Mouse (Mus musculus): ENCODE data around the gene Ak1. TPM values are rescaled to one million over a fixed set of nuclear protein-coding genes. Genes with fewer than 3 reads are reported as not detected.
A peak's percentile ranks its signal among the peaks of the same experiment; 100 is the strongest.

Ak1 gene
- polyA plus RNA-seq, 1 experiment from 2014 or later = 302 TPM

GRCm38 (mm10) chr2:32680051-32680451 lies 58.5 kb downstream of the Ak1 start:
- peak overlapping the region; percentile 64 for H3K9ac ChIP-seq
- H3K4me2 ChIP-seq = no peak overlapping the region
- 19% methylated on average over 7 of the region's 7 CpGs for WGBS
- H3K27me3 ChIP-seq (replicated peaks) = no peaks in the 10 kb centered on the region
- H3K36me3 ChIP-seq = peaks cover 98% of the 10 kb centered on the region
- H3K27ac ChIP-seq (replicated peaks) = peak overlapping the region; percentile 85
- no peak overlapping the region for H3K4me3 ChIP-seq
- H3K9me3 ChIP-seq = no peaks in the 10 kb centered on the region
- ATAC-seq (ENCODE audit: extremely low read depth, insufficient number of reproducible peaks, low FRiP score, low TSS enrichment) = 0 out of 2 replicates have a peak, but pooled peaks have one; percentile 26
- H3K4me1 ChIP-seq = peaks cover 33% of the 10 kb centered on the region

DNA sequence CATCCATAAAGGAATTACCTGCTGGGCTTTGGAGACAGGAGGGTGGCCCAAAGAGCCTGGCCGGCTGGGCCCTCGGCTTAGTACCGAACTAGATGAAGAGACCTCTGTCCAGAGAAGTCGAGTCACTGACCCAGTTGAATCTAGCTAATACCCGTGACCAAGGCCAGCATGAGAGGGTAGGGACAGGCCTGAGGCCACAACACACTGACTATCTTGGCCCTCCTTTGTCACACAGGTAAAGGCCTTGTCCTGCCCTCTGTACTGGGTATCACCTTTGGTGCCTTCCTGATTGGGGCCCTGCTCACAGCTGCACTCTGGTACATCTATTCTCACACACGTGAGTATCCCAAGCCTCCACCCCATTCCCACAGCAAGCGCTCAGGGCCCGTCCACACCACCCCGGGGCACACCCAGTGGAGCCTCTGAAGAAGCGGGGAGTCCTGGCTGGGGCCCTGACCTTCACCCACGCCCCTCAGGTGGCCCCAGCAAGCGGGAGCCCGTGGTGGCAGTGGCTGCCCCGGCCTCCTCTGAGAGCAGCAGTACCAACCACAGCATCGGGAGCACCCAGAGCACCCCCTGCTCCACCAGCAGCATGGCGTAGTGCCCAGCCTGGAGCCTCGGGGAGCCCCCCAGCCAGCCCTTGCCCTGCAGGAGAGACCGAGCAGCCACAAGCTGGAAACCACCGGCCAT lies 59.5 kb downstream of the Ak1 start:
- no peak overlapping the region for H3K4me2 ChIP-seq
- ATAC-seq (ENCODE audit: extremely low read depth, insufficient number of reproducible peaks, low FRiP score, low TSS enrichment) = no peak; the same call in 1 of the 2 replicates
- no peaks in the 10 kb centered on the region for H3K9me3 ChIP-seq
- H3K36me3 ChIP-seq = peaks cover 98% of the 10 kb centered on the region
- no peak overlapping the region for H3K4me3 ChIP-seq
- WGBS = 88% methylated on average over 19 of the region's 19 CpGs
- H3K27me3 ChIP-seq (replicated peaks) = no peaks in the 10 kb centered on the region
- peak overlapping the region; percentile 85 for H3K27ac ChIP-seq (replicated peaks)
- peaks cover 33% of the 10 kb centered on the region for H3K4me1 ChIP-seq
- peak overlapping the region; percentile 64; the same call in 1 of the 2 replicates for H3K9ac ChIP-seq

DNA sequence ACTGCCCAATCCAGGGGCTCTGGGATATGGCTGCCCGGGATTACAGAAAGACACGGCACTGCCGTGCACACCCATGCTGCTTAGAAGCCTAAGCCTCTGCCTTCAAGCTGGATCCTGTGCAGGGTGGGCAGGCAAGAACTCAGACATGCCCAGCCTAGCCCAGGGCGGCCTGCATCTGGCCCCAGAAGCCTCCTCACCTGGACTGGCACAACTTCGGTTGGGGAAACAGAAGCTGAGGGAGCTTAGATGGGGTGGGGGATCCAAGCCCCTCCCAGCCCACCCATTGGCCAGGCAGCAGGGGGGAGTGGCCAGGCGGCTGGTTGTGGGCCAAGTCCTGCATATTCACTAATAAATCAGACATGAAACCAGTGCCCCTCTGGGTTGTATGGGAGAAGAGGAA lies 60.2 kb downstream of the Ak1 start:
- WGBS = 71% methylated on average over 6 of the region's 6 CpGs
- Histone ChIP-seq H3K27me3 (replicated peaks) (no peaks in the 10 kb centered on the region), H3K9me3 (no peaks in the 10 kb centered on the region), H3K4me2 (no peak overlapping the region), H3K4me3 (no peak overlapping the region), H3K27ac (replicated peaks) (0 out of 2 replicates have a peak overlapping the region, but pooled peaks have one; percentile 85), H3K9ac (no peak overlapping the region), H3K4me1 (peaks cover 33% of the 10 kb centered on the region), H3K36me3 (peaks cover 98% of the 10 kb centered on the region)
- no peak for ATAC-seq (ENCODE audit: extremely low read depth, insufficient number of reproducible peaks, low FRiP score, low TSS enrichment)

GRCm38 (mm10) chr2:32682721-32683417 lies 61.3 kb downstream of the Ak1 start:
- WGBS = 76% methylated on average over 14 of the region's 14 CpGs
- Histone ChIP-seq H3K4me2 (no peak overlapping the region), H3K9ac (no peak overlapping the region), H3K36me3 (peaks cover 99% of the 10 kb centered on the region), H3K27ac (replicated peaks) (no peak overlapping the region), H3K9me3 (no peaks in the 10 kb centered on the region), H3K4me1 (peaks cover 33% of the 10 kb centered on the region), H3K27me3 (replicated peaks) (no peaks in the 10 kb centered on the region), H3K4me3 (no peak overlapping the region)
- no peak for ATAC-seq (ENCODE audit: extremely low read depth, insufficient number of reproducible peaks, low FRiP score, low TSS enrichment)

GRCm38 (mm10) chr2:32683701-32684100 lies 62.1 kb downstream of the Ak1 start:
- peaks cover 28% of the 10 kb centered on the region for H3K4me1 ChIP-seq
- 91% methylated on average over 10 of the region's 10 CpGs for WGBS
- H3K9me3 ChIP-seq = no peaks in the 10 kb centered on the region
- H3K36me3 ChIP-seq = peaks cover 96% of the 10 kb centered on the region
- H3K27ac ChIP-seq (replicated peaks) = no peak overlapping the region
- H3K4me2 ChIP-seq = no peak overlapping the region
- no peaks in the 10 kb centered on the region for H3K27me3 ChIP-seq (replicated peaks)
- no peak overlapping the region for H3K4me3 ChIP-seq
- H3K9ac ChIP-seq = no peak overlapping the region
- no peak for ATAC-seq (ENCODE audit: extremely low read depth, insufficient number of reproducible peaks, low FRiP score, low TSS enrichment)

MicroRNA genes within 50 kb of the gene (microRNA counts, 519-probe panel; counts per million panel counts)
- microRNA mmu-miR-1954 = 209 counts per million, percentile 61 among the panel's probes with 10 or more counts

Small RNAs within 50 kb of the gene (microRNA-seq; reads per million reads assigned to microRNA genes)
- gene Gm47291 = not detected
- not detected for gene Mir1954

Other genes with a start within 250 kb of the Ak1 start
- gene 1110008P14Rik, start 239.8 kb upstream of the Ak1 start, polyA plus RNA-seq (2015; fragmentation: Nextera tagmentation; extraction: Ambion mirVana) = 47.5 and 49.0 TPM in 2 replicates
- 0.91 and 0.98 TPM in 2 replicates for gene Lcn2, start 233.5 kb upstream of the Ak1 start, polyA plus RNA-seq (2015; fragmentation: Nextera tagmentation; extraction: Ambion mirVana)
- gene Ptges2, start 225.9 kb upstream of the Ak1 start, polyA plus RNA-seq (2015; fragmentation: Nextera tagmentation; extraction: Ambion mirVana) = 35.3 and 36.1 TPM in 2 replicates
- 4.2 and 5.0 TPM in 2 replicates for gene Naif1, start 171.3 kb upstream of the Ak1 start, polyA plus RNA-seq (2015; fragmentation: Nextera tagmentation; extraction: Ambion mirVana)
- 10.7 and 10.9 TPM in 2 replicates for gene Slc25a25, start 170.3 kb upstream of the Ak1 start, polyA plus RNA-seq (2015; fragmentation: Nextera tagmentation; extraction: Ambion mirVana)
- gene Fam102a, start 86.4 kb upstream of the Ak1 start, polyA plus RNA-seq (2015; fragmentation: Nextera tagmentation; extraction: Ambion mirVana) = 5.4 and 5.7 TPM in 2 replicates
- 72.9 and 81.4 TPM in 2 replicates for gene Dpm2, start 50.9 kb upstream of the Ak1 start, polyA plus RNA-seq (2015; fragmentation: Nextera tagmentation; extraction: Ambion mirVana)
- 0.36 TPM in 1 of 2 replicates, not detected in the other for gene Pip5kl1, start 47.0 kb upstream of the Ak1 start, polyA plus RNA-seq (2015; fragmentation: Nextera tagmentation; extraction: Ambion mirVana)
- 0.21 TPM in 1 of 2 replicates, not detected in the other for gene 9430097D07Rik, start 46.1 kb upstream of the Ak1 start, polyA plus RNA-seq (2015; fragmentation: Nextera tagmentation; extraction: Ambion mirVana)
- 37.6 and 38.7 TPM in 2 replicates for gene St6galnac4, start 34.7 kb upstream of the Ak1 start, polyA plus RNA-seq (2015; fragmentation: Nextera tagmentation; extraction: Ambion mirVana)
- 24.8 and 29.1 TPM in 2 replicates for gene St6galnac6, start 22.0 kb upstream of the Ak1 start, polyA plus RNA-seq (2015; fragmentation: Nextera tagmentation; extraction: Ambion mirVana)
- gene Eng, start 24.8 kb downstream of the Ak1 start, polyA plus RNA-seq (2015; fragmentation: Nextera tagmentation; extraction: Ambion mirVana) = 148 and 155 TPM in 2 replicates
- 19.0 and 21.3 TPM in 2 replicates for gene Fpgs, start 82.4 kb downstream of the Ak1 start, polyA plus RNA-seq (2015; fragmentation: Nextera tagmentation; extraction: Ambion mirVana)
- 60.0 and 63.2 TPM in 2 replicates for gene Cdk9, start 91.3 kb downstream of the Ak1 start, polyA plus RNA-seq (2015; fragmentation: Nextera tagmentation; extraction: Ambion mirVana)
- 33.0 and 34.1 TPM in 2 replicates for gene Sh2d3c, start 99.3 kb downstream of the Ak1 start, polyA plus RNA-seq (2015; fragmentation: Nextera tagmentation; extraction: Ambion mirVana)
- gene 6330409D20Rik, start 119.3 kb downstream of the Ak1 start, polyA plus RNA-seq (2015; fragmentation: Nextera tagmentation; extraction: Ambion mirVana) = 0.18 and 0.28 TPM in 2 replicates
- 37.0 and 40.0 TPM in 2 replicates for gene Tor2a, start 135.5 kb downstream of the Ak1 start, polyA plus RNA-seq (2015; fragmentation: Nextera tagmentation; extraction: Ambion mirVana)
- 0.11 and 0.17 TPM in 2 replicates for gene Ttc16, start 153.9 kb downstream of the Ak1 start, polyA plus RNA-seq (2015; fragmentation: Nextera tagmentation; extraction: Ambion mirVana)
- gene Ptrh1, start 154.0 kb downstream of the Ak1 start, polyA plus RNA-seq (2015; fragmentation: Nextera tagmentation; extraction: Ambion mirVana) = 3.9 and 4.4 TPM in 2 replicates
- 0.20 and 0.45 TPM in 2 replicates for gene Cfap157, start 162.7 kb downstream of the Ak1 start, polyA plus RNA-seq (2015; fragmentation: Nextera tagmentation; extraction: Ambion mirVana)
- gene Stxbp1, start 225.5 kb downstream of the Ak1 start, polyA plus RNA-seq (2015; fragmentation: Nextera tagmentation; extraction: Ambion mirVana) = 23.6 and 24.8 TPM in 2 replicates

Measured in heart, embryonic 13.5 days (tissue).